Mouse (Mus musculus) brain, embryonic 18.5 days (tissue): Measurements from ENCODE around the gene Plxna2.

Experiments used
- DNase-seq: peaks from one replicate; pipeline ENCODE4 v3.0.0-alpha.2; 2012; ENCODE audit warnings: low read depth, low spot score

The Plxna2 gene

GRCm38 (mm10) chr1:194617918-194618317 lies at the start of gene Plxna2:
Gene Plxna2 (plus strand): TSS chr1:194618218.
- no peak for DNase-seq

GRCm38 (mm10) chr1:194573870-194574269 lies 44.1 kb upstream of the Plxna2 start:
- DNase-seq, result no peak

- DNase-seq, result peak; percentile 71
Observed at GRCm38 (mm10) chr1:194578270-194578669, 39.7 kb upstream of the Plxna2 start.

GRCm38 (mm10) chr1:194580539-194580938 lies 37.5 kb upstream of the Plxna2 start:
- no peak for DNase-seq

GRCm38 (mm10) chr1:194586670-194587069 lies 31.3 kb upstream of the Plxna2 start:
- DNase-seq, result peak; percentile 80

GRCm38 (mm10) chr1:194587532-194587931 lies 30.5 kb upstream of the Plxna2 start:
- DNase-seq, result no peak

GRCm38 (mm10) chr1:194587956-194588668 lies 29.9 kb upstream of the Plxna2 start:
- no peak for DNase-seq

- no peak for DNase-seq
Observed at GRCm38 (mm10) chr1:194588711-194589451, 29.1 kb upstream of the Plxna2 start.

GRCm38 (mm10) chr1:194593155-194593554 lies 24.9 kb upstream of the Plxna2 start:
- DNase-seq, result no peak

GRCm38 (mm10) chr1:194607406-194608261 lies 10.4 kb upstream of the Plxna2 start:
- DNase-seq, result no peak

- no peak for DNase-seq
Observed at GRCm38 (mm10) chr1:194610516-194610915, 7.5 kb upstream of the Plxna2 start.

- DNase-seq, result no peak
Observed at GRCm38 (mm10) chr1:194612628-194613027, 5.4 kb upstream of the Plxna2 start.

GRCm38 (mm10) chr1:194613271-194613834 lies 4.7 kb upstream of the Plxna2 start:
- DNase-seq, result no peak

- DNase-seq, result no peak
Observed at GRCm38 (mm10) chr1:194613923-194614830, 3.8 kb upstream of the Plxna2 start.

- no peak for DNase-seq
Observed at GRCm38 (mm10) chr1:194616136-194616535, 1.9 kb upstream of the Plxna2 start.

- peak; percentile 80 for DNase-seq
Observed at GRCm38 (mm10) chr1:194618841-194619311, 858 bp downstream of the Plxna2 start.

GRCm38 (mm10) chr1:194619353-194620244 lies 1.6 kb downstream of the Plxna2 start:
- DNase-seq, result peak; percentile 67

GRCm38 (mm10) chr1:194620245-194620991 lies 2.4 kb downstream of the Plxna2 start:
- DNase-seq, result no peak

- DNase-seq, result no peak
Observed at GRCm38 (mm10) chr1:194622174-194622573, 4.2 kb downstream of the Plxna2 start.
